Mouse (Mus musculus): Measurements from ENCODE around the gene 1700011L22Rik.

1700011L22Rik gene

GRCm38 (mm10) chr8:79162533-79163308 lies 85.6 kb downstream of the 1700011L22Rik start:
- DNase-seq: peak; percentile 66

GRCm38 (mm10) chr8:79161172-79161778 lies 87.1 kb downstream of the 1700011L22Rik start:
- no peak for DNase-seq

All from lung, postnatal 10 days (tissue).